Mouse (Mus musculus): ENCODE results near the gene AF067061. TPM values are rescaled to one million over a fixed set of nuclear protein-coding genes. Genes with fewer than 3 reads are reported as not detected.
"Not testable (repeated sequence)": the region's sequence is repeated elsewhere in the genome, so short reads cannot be mapped to it uniquely, and the experiment has no call there.

AF067061 gene
- not detected in 2 replicates for total RNA-seq (2021)
- long read RNA-seq, result 0 reads

DNA sequence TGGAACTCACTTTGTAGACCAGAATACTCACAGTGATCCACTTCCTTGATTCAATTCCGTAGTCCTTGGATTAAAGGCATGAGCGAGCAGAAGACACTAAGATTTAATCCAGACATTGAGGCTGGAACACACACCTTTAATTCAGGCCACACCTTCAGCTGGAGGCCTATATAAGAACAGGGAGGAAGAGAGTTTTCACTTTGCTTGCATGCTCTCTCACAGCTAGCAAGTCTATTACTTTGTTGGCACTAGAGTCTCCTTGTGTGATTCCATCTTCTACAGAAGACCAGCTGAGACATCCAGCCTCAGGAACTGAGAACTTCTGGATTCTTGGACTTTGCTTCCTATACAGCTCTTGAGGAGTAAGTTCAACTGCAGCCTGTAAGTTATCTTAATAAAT, at the start of gene AF067061:
Gene AF067061, plus strand, starts transcription at position 245 of the 400 bp plus-strand sequence.
- DNase-seq, result not testable (repeated sequence)

GRCm38 (mm10) chr13:120215847-120216246, 47.1 kb upstream of the AF067061 start, which contains the start of gene Gm21762:
Gm21762 (minus strand) TSS chr13:120215947.
- not testable (repeated sequence) for DNase-seq

GRCm38 (mm10) chr13:120220922-120221321, 42.0 kb upstream of the AF067061 start:
- DNase-seq, result not testable (repeated sequence)

- not testable (repeated sequence) for DNase-seq
These were observed 39.8 kb upstream of the AF067061 start for GRCm38 (mm10) chr13:120223012-120223659.

- DNase-seq, result not testable (repeated sequence)
These were observed 31.1 kb upstream of the AF067061 start for GRCm38 (mm10) chr13:120231798-120232197.

DNA sequence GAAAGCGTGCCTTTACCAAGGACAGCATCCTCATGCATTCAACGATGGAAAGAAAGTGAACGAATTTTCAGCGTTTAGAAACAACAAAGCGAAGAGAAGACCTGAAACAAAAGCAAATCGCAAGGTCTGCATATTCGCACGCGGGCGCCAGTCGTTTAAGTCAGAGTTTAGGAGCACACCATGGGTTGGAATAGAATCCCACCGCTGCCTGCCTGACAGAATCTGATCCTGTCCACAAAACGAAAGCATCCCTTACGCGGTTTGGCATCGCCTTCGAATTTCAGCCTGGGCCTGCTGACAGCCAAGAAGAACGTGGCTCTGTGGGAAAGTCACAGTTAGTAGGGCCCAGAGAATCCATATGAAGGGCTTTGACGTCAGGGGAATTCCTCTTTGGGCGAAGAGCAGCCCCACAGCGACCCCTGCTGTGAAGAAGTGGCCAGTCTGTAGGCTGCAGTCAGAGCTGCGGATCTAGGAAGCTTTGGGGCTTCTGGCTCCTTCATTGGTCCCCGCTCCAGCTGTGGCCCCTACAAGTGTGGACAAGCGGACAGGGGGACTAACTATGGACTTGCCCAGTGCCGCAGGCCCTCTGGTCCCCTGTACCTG, 30.4 kb upstream of the AF067061 start:
- DNase-seq, result not testable (repeated sequence)

- not testable (repeated sequence) for DNase-seq
These were observed 24.1 kb upstream of the AF067061 start, which contains the start of gene Gm21731 for GRCm38 (mm10) chr13:120238811-120239210. Gm21731 (plus strand) TSS chr13:120239111.

GRCm38 (mm10) chr13:120251208-120251924, 11.5 kb upstream of the AF067061 start:
- DNase-seq, result not testable (repeated sequence)

DNA sequence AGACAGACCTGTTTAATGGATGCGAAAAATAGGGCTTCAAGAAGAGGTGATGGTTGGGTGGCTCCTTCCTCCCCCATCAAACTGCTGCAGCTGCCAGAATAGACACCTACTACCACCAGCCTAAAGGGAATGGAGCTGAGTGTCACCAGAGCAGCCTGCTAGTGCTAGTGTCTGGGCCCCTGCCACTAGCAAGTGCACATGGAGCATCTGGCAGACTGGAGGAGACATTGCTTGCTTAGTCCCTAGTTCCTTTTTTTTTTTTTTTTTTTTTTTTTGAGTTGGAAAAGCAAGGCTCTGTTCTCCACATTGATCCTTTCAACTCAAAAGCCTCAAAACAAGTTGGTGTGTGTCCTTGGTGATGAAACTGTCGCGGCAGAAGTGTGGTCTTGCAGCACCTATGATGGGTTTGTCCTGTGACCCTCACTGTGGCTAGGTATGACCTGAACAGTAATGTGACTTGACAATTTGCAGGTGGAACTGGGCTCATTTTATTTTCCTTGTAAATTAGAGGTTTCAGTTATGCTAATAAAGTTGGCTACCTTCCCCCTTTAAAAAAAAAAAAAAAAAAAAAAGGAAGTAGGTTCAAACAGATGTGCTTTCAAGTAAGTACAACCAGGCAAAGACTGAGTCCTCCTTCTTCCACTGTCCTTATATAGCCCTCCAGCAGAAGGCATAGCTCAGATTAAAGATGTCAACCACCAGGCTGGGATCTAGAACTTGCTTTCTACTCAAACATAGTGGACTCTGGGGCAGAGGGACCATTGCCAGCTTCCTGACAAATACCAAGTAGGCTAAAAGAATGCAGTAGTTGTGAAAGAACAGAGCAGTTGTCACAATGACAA, 3.9 kb upstream of the AF067061 start:
- not testable (repeated sequence) for DNase-seq

- not testable (repeated sequence) for DNase-seq
These were observed 3.2 kb upstream of the AF067061 start for GRCm38 (mm10) chr13:120259718-120260117.

- not testable (repeated sequence) for DNase-seq
These were observed 14.9 kb downstream of the AF067061 start for GRCm38 (mm10) chr13:120277837-120278236.

DNA sequence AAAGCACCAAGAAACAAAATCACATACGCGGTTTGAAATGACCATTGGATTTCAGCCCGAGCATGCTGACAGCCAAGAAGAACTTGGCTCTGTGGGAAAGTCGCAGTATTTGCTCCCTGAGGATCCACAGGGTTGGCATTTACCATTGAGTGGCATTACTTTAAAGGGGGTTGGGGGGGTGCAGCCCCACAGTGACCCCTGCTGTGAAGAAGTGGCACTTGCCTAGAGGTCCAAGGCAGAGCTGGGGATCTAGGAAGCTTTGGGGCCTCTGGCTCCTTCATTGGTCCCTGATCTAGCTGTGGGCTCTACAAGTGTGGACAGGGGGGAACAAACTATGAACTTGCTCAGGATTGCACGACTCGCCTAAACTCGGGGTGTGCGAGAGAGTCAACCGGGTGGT, 15.9 kb downstream of the AF067061 start:
- DNase-seq, result no peak

DNA sequence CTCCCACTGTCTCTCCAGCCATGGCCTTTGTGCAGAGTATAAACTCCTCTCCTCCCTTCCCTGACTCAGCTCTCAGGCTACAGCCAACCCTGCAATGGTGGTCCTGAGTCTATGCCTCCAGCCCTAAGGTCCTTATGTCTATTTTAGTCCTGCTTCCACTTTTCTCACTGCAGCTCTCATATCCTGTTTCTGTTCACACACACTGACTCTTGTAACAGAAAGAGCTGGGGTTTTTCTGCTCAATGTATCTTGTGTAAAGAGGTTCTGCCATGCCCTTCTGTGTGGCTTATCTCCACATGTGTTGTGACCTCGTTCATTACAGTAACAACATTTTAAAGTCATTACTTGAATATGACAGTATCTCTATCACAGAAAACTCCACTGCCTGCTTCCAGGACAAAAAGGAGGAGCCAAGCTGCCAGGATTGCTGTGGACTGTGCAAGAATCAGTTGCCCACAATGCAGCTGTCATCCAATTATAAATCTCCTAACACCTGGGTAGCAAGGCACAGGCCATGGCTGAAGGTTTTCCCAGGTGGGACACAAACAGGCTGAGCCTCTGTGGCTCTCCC, 36.5 kb downstream of the AF067061 start:
- no peak for DNase-seq

DNA sequence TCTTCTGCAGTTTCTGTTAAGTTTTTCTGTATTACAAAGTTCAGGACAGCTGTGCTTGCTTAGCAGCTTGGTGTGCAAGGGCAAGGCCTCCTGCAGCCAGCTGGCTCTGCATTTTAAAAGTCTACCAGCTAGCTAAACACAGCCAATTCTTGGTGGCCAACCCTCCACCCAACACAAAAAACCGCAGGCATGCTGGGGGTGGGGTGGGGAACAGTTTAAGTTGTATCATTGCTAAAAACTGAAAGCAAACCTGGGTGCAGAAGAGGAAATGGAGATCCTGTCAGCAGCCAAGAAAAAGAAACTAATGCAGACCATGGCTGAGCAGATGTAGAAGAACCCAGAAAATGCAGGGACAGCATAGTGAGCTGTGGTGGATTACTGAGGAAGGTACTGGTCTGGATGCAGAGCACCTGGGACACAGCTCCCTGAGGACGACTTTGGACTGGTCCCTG, 37.1 kb downstream of the AF067061 start, which contains the start of gene BC147527:
Gene BC147527, plus strand, starts transcription at position 402 of the 452 bp plus-strand sequence.
- DNase-seq, result no peak

- DNase-seq, result no peak
These were observed 37.9 kb downstream of the AF067061 start for GRCm38 (mm10) chr13:120300853-120301252.

GRCm38 (mm10) chr13:120310749-120311148, 47.8 kb downstream of the AF067061 start:
- DNase-seq, result no peak

DNA sequence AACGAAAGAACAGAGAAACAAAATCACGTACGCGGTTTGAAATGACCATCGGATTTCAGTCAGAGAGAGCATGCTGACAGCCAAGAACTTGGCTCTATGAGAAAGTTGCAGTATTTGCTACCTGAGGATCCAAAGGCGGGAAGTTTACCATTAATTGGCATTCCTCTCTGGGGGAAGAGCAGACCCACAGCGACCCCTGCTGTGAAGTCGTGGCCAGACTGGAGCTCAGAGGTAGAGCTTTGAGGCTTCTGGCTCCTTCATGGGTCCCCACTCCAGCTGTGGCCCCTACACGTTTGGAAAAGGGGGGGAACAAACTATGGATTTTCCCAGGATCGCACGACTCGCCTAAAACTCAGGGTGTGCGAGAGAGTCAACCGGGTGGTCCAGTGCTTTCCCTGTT, 50.7 kb downstream of the AF067061 start:
- DNase-seq, result no peak
